Comparison of ENCODE assay signal across 10 mouse cellular contexts in the genomic region with DNA sequence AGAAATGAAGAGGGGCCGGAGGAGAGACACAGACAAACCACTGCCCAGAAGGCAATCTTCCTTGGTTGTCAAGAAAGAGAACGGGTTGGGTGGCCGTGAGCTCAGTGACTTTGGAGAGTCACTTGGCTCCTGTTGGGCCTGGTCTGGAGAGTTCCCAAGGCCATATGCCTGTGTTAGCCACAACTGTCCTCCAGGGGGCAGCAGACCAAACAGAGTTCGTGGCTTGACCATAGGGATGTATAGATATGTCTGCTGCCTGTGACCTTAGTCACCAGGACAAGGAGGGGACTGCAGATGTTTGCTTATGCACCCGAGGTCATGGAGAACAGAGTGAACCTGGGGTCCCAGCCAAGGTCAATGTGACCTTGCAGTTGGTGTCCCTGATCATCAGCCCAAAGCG.
DNase-seq lines count a peak whose midpoint lies in the region; ATAC-seq and TF ChIP-seq lines count a peak whose summit lies in the region.
"Had no signal": no experiment of that assay in that cellular context is flagged by ENCODE, and none has a peak within 500 bp of the region (broad histone marks: within the 10 kb centered on the region; RNA-seq: fewer than 3 reads in every experiment).

No protein-coding gene starts in this region.

- H3K4me1 ChIP-seq in intestine, postnatal 0 days (replicated peaks; ENCODE audit: control insufficient read depth, insufficient read depth, low read length) = peaks cover 9% of the 10 kb centered on the region; the same call in 1 of the 2 replicates
- H3K4me1 ChIP-seq in intestine, embryonic 15.5 days (replicated peaks) = peaks cover 33% of the 10 kb centered on the region
- H3K4me1 ChIP-seq in ES-Bruce4 (ENCODE audit: control insufficient read depth, insufficient read depth, low read length) = no peaks in the 10 kb centered on the region
- no peaks in the 10 kb centered on the region for H3K4me1 ChIP-seq in lung, adult 2 months (ENCODE audit: control insufficient read depth, insufficient read depth, low read length)

- TF ChIP-seq CTCF in intestine, postnatal 0 days (IDR thresholded peaks at IDR 0.05; ENCODE audit: low read depth) = peak; percentile 88
- peak; percentile 94 for TF ChIP-seq CTCF in ES-Bruce4 (IDR thresholded peaks at IDR 0.05; ENCODE audit: low read depth, low read length)
- peak; percentile 80 for TF ChIP-seq CTCF in lung, adult 2 months (IDR thresholded peaks at IDR 0.05; ENCODE audit: insufficient read depth, low read length)

- ATAC-seq in intestine, postnatal 0 days = no peak
- ATAC-seq in intestine, embryonic 15.5 days = no peak

- TF ChIP-seq POLR2A in ES-Bruce4 (IDR thresholded peaks at IDR 0.05; ENCODE audit: insufficient read depth, low read length) = no peak
- no peak for TF ChIP-seq POLR2A in lung, adult 2 months (IDR thresholded peaks at IDR 0.05; ENCODE audit: borderline replicate concordance, extremely low read depth, low read depth, low read length)

- 56% methylated on average over 6 of the region's 6 CpGs for WGBS in intestine, postnatal 0 days
- WGBS in intestine, embryonic 15.5 days = 54% methylated on average over 6 of the region's 6 CpGs
- 47% methylated on average over 6 of the region's 6 CpGs for WGBS in lung, adult 2 months

- H3K9me3 ChIP-seq in intestine, postnatal 0 days (ENCODE audit: control insufficient read depth) = no peaks in the 10 kb centered on the region
- H3K9me3 ChIP-seq in intestine, embryonic 15.5 days = no peaks in the 10 kb centered on the region
- no peaks in the 10 kb centered on the region for H3K9me3 ChIP-seq in ES-Bruce4 (replicated peaks; ENCODE audit: control insufficient read depth, insufficient read depth, low read length, poor library complexity, severe bottlenecking)
- H3K9me3 ChIP-seq: embryonic facial prominence, embryonic 15.5 days; liver, embryonic 15.5 days had no signal

- no peak overlapping the region for H3K4me3 ChIP-seq in intestine, postnatal 0 days (ENCODE audit: low read depth, low read length)
- no peak overlapping the region for H3K4me3 ChIP-seq in intestine, embryonic 15.5 days (replicated peaks)
- no peak overlapping the region for H3K4me3 ChIP-seq in ES-Bruce4 (ENCODE audit: low read depth, low read length)
- no peak overlapping the region for H3K4me3 ChIP-seq in lung, adult 2 months (replicated peaks; ENCODE audit: extremely low read depth, low read depth, low read length)
- H3K4me3 ChIP-seq: embryonic facial prominence, embryonic 15.5 days; liver, embryonic 15.5 days had no signal

- H3K36me3 ChIP-seq in intestine, postnatal 0 days (ENCODE audit: control insufficient read depth, insufficient read depth) = no peaks in the 10 kb centered on the region
- H3K36me3 ChIP-seq in intestine, embryonic 15.5 days = no peaks in the 10 kb centered on the region
- H3K36me3 ChIP-seq in ES-Bruce4 (ENCODE audit: control insufficient read depth, insufficient read depth, low read length, poor library complexity, severe bottlenecking) = no peaks in the 10 kb centered on the region
- H3K36me3 ChIP-seq: embryonic facial prominence, embryonic 15.5 days; liver, embryonic 15.5 days had no signal

- no peak overlapping the region for H3K4me2 ChIP-seq in intestine, postnatal 0 days (replicated peaks; ENCODE audit: low read depth)
- no peak overlapping the region for H3K4me2 ChIP-seq in intestine, embryonic 15.5 days (replicated peaks)
- H3K4me2 ChIP-seq: embryonic facial prominence, embryonic 15.5 days; liver, embryonic 15.5 days had no signal

- H3K9ac ChIP-seq in intestine, postnatal 0 days (ENCODE audit: low read depth, low read length) = no peak overlapping the region
- no peak overlapping the region for H3K9ac ChIP-seq in intestine, embryonic 15.5 days
- H3K9ac ChIP-seq in ES-Bruce4 (ENCODE audit: low read depth, poor library complexity, severe bottlenecking) = no peak overlapping the region
- H3K9ac ChIP-seq: embryonic facial prominence, embryonic 15.5 days; liver, embryonic 15.5 days had no signal

- peaks cover 10% of the 10 kb centered on the region; the same call in 1 of the 2 replicates for H3K27me3 ChIP-seq in intestine, postnatal 0 days (replicated peaks; ENCODE audit: control insufficient read depth, insufficient read depth, low read length)
- H3K27me3 ChIP-seq in intestine, embryonic 15.5 days (replicated peaks) = no peaks in the 10 kb centered on the region; the same call in 1 of the 2 replicates
- no peaks in the 10 kb centered on the region for H3K27me3 ChIP-seq in ES-Bruce4 (ENCODE audit: control insufficient read depth, insufficient read depth, low read length, poor library complexity, severe bottlenecking)

- no peak overlapping the region for H3K27ac ChIP-seq in intestine, postnatal 0 days (ENCODE audit: low read depth, low read length)
- H3K27ac ChIP-seq in intestine, embryonic 15.5 days = no peak overlapping the region
- H3K27ac ChIP-seq in ES-Bruce4 (ENCODE audit: insufficient read depth, low read length) = no peak overlapping the region
- H3K27ac ChIP-seq: embryonic facial prominence, embryonic 15.5 days; liver, embryonic 15.5 days had no signal

- peak; percentile 73 for DNase-seq in brain, adult 2 months (ENCODE audit: low read depth, low spot score)
- DNase-seq in forelimb bud, embryonic 11.5 days (ENCODE audit: low read depth, low spot score) = peak; percentile 63
- DNase-seq in lung, adult 2 months = peak; percentile 56
- peak; percentile 40 to 78 for DNase-seq in spleen, postnatal 4 days (ENCODE audit: low spot score in 2 of 2)
- DNase-seq in right cerebral cortex, postnatal 10 days (ENCODE audit: low spot score in 2 of 2) = no peak

- no peak for TF ChIP-seq EP300 in ES-Bruce4 (IDR thresholded peaks at IDR 0.05; ENCODE audit: insufficient read depth, low read depth, low read length)

Comparison
In these comparisons a context has a peak if more than half of its experiments do, and no peak if none do; other contexts are left out.
1. DNase-seq: peak in brain, adult 2 months (single experiment), forelimb bud, embryonic 11.5 days (single experiment), lung, adult 2 months (single experiment) and spleen, postnatal 4 days (2 of 2); none in right cerebral cortex, postnatal 10 days (0 of 2).
2. Peak in every context shown above with its lines, with median percentiles within 50 percentile points of each other: CTCF ChIP-seq.